18 mouse cellular contexts compared by ENCODE assay signal in genomic region chr6:72475221-72475985, GRCm38 (mm10). TPM values are rescaled to one million over a fixed set of nuclear protein-coding genes. Genes with fewer than 3 reads are reported as not detected.
DNase-seq lines count a peak whose midpoint lies in the region; ATAC-seq and TF ChIP-seq lines count a peak whose summit lies in the region.
"Had no signal": no experiment of that assay in that cellular context is flagged by ENCODE, and none has a peak within 500 bp of the region (broad histone marks: within the 10 kb centered on the region; RNA-seq: fewer than 3 reads in every experiment).

No protein-coding gene starts in this region.

- WGBS in heart, embryonic 11.5 days (ENCODE audit: insufficient replicate concordance), result 86% methylated on average over 4 of the region's 4 CpGs

- ATAC-seq in heart, embryonic 11.5 days (replicated peaks; ENCODE audit: insufficient number of reproducible peaks, low FRiP score, low TSS enrichment), result no peak
- no peak for ATAC-seq in megakaryocyte progenitor cell, adult 5-6 weeks (replicated peaks; ENCODE audit: poor library complexity)
- ATAC-seq: intestine, embryonic 16.5 days; midbrain, embryonic 16.5 days had no signal

- H3K9me3 ChIP-seq in heart, embryonic 11.5 days (replicated peaks; ENCODE audit: control insufficient read depth, low read length), result no peaks in the 10 kb centered on the region
- H3K9me3 ChIP-seq: limb, embryonic 15.5 days; neural tube, embryonic 13.5 days; stomach, embryonic 15.5 days had no signal

- DNase-seq in heart, postnatal 4 days, result peak; percentile 33
- peak; percentile 83 for DNase-seq in Muller cell, postnatal 12 days (ENCODE audit: inconsistent ontology term)
- peak; percentile 44 for DNase-seq in brain, embryonic 14.5 days (ENCODE audit: low read depth)
- peak; percentile 23 to 31 for DNase-seq in layer of hippocampus, postnatal 10 days (ENCODE audit: low spot score in 2 of 2)
- no peak for DNase-seq in thymus, postnatal 25 days
- no peak for DNase-seq in liver
- DNase-seq: adrenal gland, postnatal 10 days; cerebellum, adult 11-12 months; lung, postnatal 14 days had no signal

- no peaks in the 10 kb centered on the region for H3K27me3 ChIP-seq in heart, embryonic 11.5 days (ENCODE audit: control insufficient read depth, insufficient read depth, low read length)
- H3K27me3 ChIP-seq: limb, embryonic 15.5 days; neural tube, embryonic 13.5 days; stomach, embryonic 15.5 days had no signal

- TF ChIP-seq CTCF in brain, embryonic 14.5 days (IDR thresholded peaks at IDR 0.05; ENCODE audit: borderline replicate concordance, extremely low read depth, insufficient read depth, insufficient read length), result no peak

- no peak overlapping the region for H3K9ac ChIP-seq in heart, embryonic 11.5 days (ENCODE audit: low read depth, low read length)
- H3K9ac ChIP-seq: limb, embryonic 15.5 days; neural tube, embryonic 13.5 days; stomach, embryonic 15.5 days had no signal

- H3K36me3 ChIP-seq in heart, embryonic 11.5 days (ENCODE audit: control insufficient read depth, insufficient read depth, low read length), result no peaks in the 10 kb centered on the region
- H3K36me3 ChIP-seq: limb, embryonic 15.5 days; neural tube, embryonic 13.5 days; stomach, embryonic 15.5 days had no signal

- no peak overlapping the region for H3K27ac ChIP-seq in heart, embryonic 11.5 days (ENCODE audit: low read depth, low read length)
- H3K27ac ChIP-seq: limb, embryonic 15.5 days; neural tube, embryonic 13.5 days; stomach, embryonic 15.5 days had no signal

- no peak overlapping the region for H3K4me2 ChIP-seq in heart, embryonic 11.5 days
- H3K4me2 ChIP-seq: limb, embryonic 15.5 days; neural tube, embryonic 13.5 days; stomach, embryonic 15.5 days had no signal

- no peaks in the 10 kb centered on the region; the same call in 1 of the 2 replicates for H3K4me1 ChIP-seq in heart, embryonic 11.5 days (ENCODE audit: control insufficient read depth, insufficient read depth, low read length)
- H3K4me1 ChIP-seq: neural tube, embryonic 13.5 days had no signal

- H3K4me3 ChIP-seq in heart, embryonic 11.5 days (ENCODE audit: low read depth, low read length), result no peak overlapping the region
- H3K4me3 ChIP-seq: erythroblast, embryonic 14.5 days; limb, embryonic 15.5 days; neural tube, embryonic 13.5 days; stomach, embryonic 15.5 days had no signal

- no peak for TF ChIP-seq POLR2A in brain, embryonic 14.5 days (IDR thresholded peaks at IDR 0.05; ENCODE audit: borderline replicate concordance, extremely low read depth, insufficient read depth, insufficient read length, poor library complexity, severe bottlenecking)

RNA-seq across cellular contexts. Expression of gene Mat2a, which starts 36.0 kb away (rescaled TPM):
- total RNA-seq in heart, postnatal 4 days (2021), result 100 to 1,000 TPM; 239 to 255 TPM
- polyA plus RNA-seq in heart, embryonic 11.5 days (2014; fragmentation: Nextera tagmentation; extraction: Ambion mirVana), result 321 and 349 TPM in 2 replicates
- polyA plus RNA-seq in brain, embryonic 14.5 days (2012; rRNA removed), result 274 and 357 TPM in 2 replicates
- total RNA-seq in layer of hippocampus, postnatal 10 days (2021), result 100 to 1,000 TPM; 173 to 191 TPM
- total RNA-seq in megakaryocyte progenitor cell, adult 5-6 weeks (2015), result 342 and 403 TPM in 2 replicates
- 192 and 230 TPM in 2 replicates for total RNA-seq in megakaryocyte progenitor cell, adult 5-6 weeks (2017)

RNA-seq across cellular contexts. Expression of gene Sh2d6, which starts 46.1 kb away (rescaled TPM):
- under 1 TPM in 1 of 2 experiments, not detected in 1; 0.20 TPM for total RNA-seq in heart, postnatal 4 days (2021)
- polyA plus RNA-seq in heart, embryonic 11.5 days (2014; fragmentation: Nextera tagmentation; extraction: Ambion mirVana), result not detected in 2 replicates
- 1.2 and 1.5 TPM in 2 replicates for polyA plus RNA-seq in brain, embryonic 14.5 days (2012; rRNA removed)
- under 1 TPM; 0.67 to 0.78 TPM for total RNA-seq in layer of hippocampus, postnatal 10 days (2021)
- total RNA-seq in megakaryocyte progenitor cell, adult 5-6 weeks (2015), result not detected in 2 replicates
- total RNA-seq in megakaryocyte progenitor cell, adult 5-6 weeks (2017), result not detected in 2 replicates
- total RNA-seq: heart, postnatal 25 days had no signal
- polyA plus RNA-seq: erythroblast, embryonic 14.5 days had no signal

Comparison
In these comparisons a context has a peak if more than half of its experiments do, and no peak if none do; other contexts are left out.
1. DNase-seq: peak in heart, postnatal 4 days (single experiment), Muller cell, postnatal 12 days (single experiment), brain, embryonic 14.5 days (single experiment) and layer of hippocampus, postnatal 10 days (2 of 2); none in thymus, postnatal 25 days (single experiment) and liver (single experiment).